Mouse (Mus musculus): ENCODE data around the gene Nlgn2.

GRCm38 (mm10) chr11:69818365-69818764 lies 19.2 kb downstream of the Nlgn2 start, which contains the start of gene Spem2:
- TF ChIP-seq EP300 (IDR thresholded peaks at IDR 0.05; ENCODE audit: low read length) (no peak), MAZ (IDR thresholded peaks at IDR 0.05; ENCODE audit: low read depth, low read length) (no peak), POLR2A (IDR thresholded peaks at IDR 0.05; ENCODE audit: low read depth, low read length) (no peak), ZKSCAN1 (IDR thresholded peaks at IDR 0.05; ENCODE audit: borderline replicate concordance, low read depth, low read length) (no peak), ETS1 (conservative IDR thresholded peaks at IDR 0.05; ENCODE audit: low read depth, low read length) (no peak), GABPA (IDR thresholded peaks at IDR 0.05; ENCODE audit: insufficient replicate concordance, low read depth, low read length) (no peak), CTCF (conservative IDR thresholded peaks at IDR 0.05 in 1 of 2, IDR thresholded peaks at IDR 0.05 in 1 of 2; ENCODE audit: low read depth in 2 of 2, low read length in 2 of 2) (no peak), USF2 (conservative IDR thresholded peaks at IDR 0.05; ENCODE audit: low read depth, low read length) (no peak), KAT2A (IDR thresholded peaks at IDR 0.05; ENCODE audit: insufficient replicate concordance, low read length) (no peak), MEF2A (IDR thresholded peaks at IDR 0.05; ENCODE audit: borderline replicate concordance, low read depth, low read length) (no peak), RCOR1 (conservative IDR thresholded peaks at IDR 0.05; ENCODE audit: low read depth, low read length) (no peak), SIN3A (IDR thresholded peaks at IDR 0.05; ENCODE audit: low read length) (no peak), MAX (IDR thresholded peaks at IDR 0.05; ENCODE audit: low read length) (no peak)
